Mouse (Mus musculus): ENCODE data around the gene Myo1a. TPM values are rescaled to one million over a fixed set of nuclear protein-coding genes. Genes with fewer than 3 reads are reported as not detected.

Gene Myo1a
- total RNA-seq, 2 experiments from 2014 or later, result 1.0 to 1.3 TPM

- no peak for DNase-seq
These were observed 25.4 kb downstream of the Myo1a start for GRCm38 (mm10) chr10:127730285-127730932.

- no peak for DNase-seq
These were observed 26.0 kb downstream of the Myo1a start for GRCm38 (mm10) chr10:127730933-127731310.

- no peak for DNase-seq
These were observed 26.4 kb downstream of the Myo1a start for GRCm38 (mm10) chr10:127731397-127731796.

- no peak for DNase-seq
These were observed 29.5 kb downstream of the Myo1a start for GRCm38 (mm10) chr10:127734434-127734833.

GRCm38 (mm10) chr10:127736266-127736665 is 31.3 kb downstream of the Myo1a start:
- DNase-seq, result no peak

- no peak for DNase-seq
These were observed 31.9 kb downstream of the Myo1a start for GRCm38 (mm10) chr10:127736916-127737315.

GRCm38 (mm10) chr10:127737552-127737951 is 32.6 kb downstream of the Myo1a start:
- no peak for DNase-seq

- no peak for DNase-seq
These were observed 33.3 kb downstream of the Myo1a start for GRCm38 (mm10) chr10:127738151-127738882.

GRCm38 (mm10) chr10:127739083-127739660 is 34.2 kb downstream of the Myo1a start, which contains the start of gene Zbtb39:
Gene Zbtb39 (plus strand): TSS chr10:127739538.
- peak; percentile 71 to 73 for DNase-seq

- DNase-seq, result no peak
These were observed 34.7 kb downstream of the Myo1a start for GRCm38 (mm10) chr10:127739661-127740161.

GRCm38 (mm10) chr10:127744661-127745060 is 39.7 kb downstream of the Myo1a start:
- no peak for DNase-seq

- DNase-seq, result no peak
These were observed 40.9 kb downstream of the Myo1a start for GRCm38 (mm10) chr10:127745886-127746285.

GRCm38 (mm10) chr10:127747254-127747653 is 42.3 kb downstream of the Myo1a start:
- no peak for DNase-seq

- DNase-seq, result no peak
These were observed 44.1 kb downstream of the Myo1a start for GRCm38 (mm10) chr10:127748847-127749612.

- peak in 1 of 2 experiments; percentile 36 for DNase-seq
These were observed 45.3 kb downstream of the Myo1a start for GRCm38 (mm10) chr10:127750136-127750777.

GRCm38 (mm10) chr10:127751548-127751947 is 46.6 kb downstream of the Myo1a start, which contains the start of gene Gpr182:
Gene Gpr182 (minus strand): TSS chr10:127751732.
- DNase-seq, result no peak

- no peak for DNase-seq
These were observed 49.7 kb downstream of the Myo1a start for GRCm38 (mm10) chr10:127754566-127755166.

- DNase-seq, result no peak
These were observed 50.3 kb downstream of the Myo1a start for GRCm38 (mm10) chr10:127755246-127755645.

GRCm38 (mm10) chr10:127755770-127756468 is 50.9 kb downstream of the Myo1a start:
- DNase-seq, result no peak

- DNase-seq, result no peak
These were observed 54.5 kb downstream of the Myo1a start, which contains the start of the genes Rdh1 and Rdh16f1 for GRCm38 (mm10) chr10:127759181-127760110. Gene Rdh1 (plus strand): TSS chr10:127759721. Gene Rdh16f1 (plus strand): TSS chr10:127759787.
